Mouse (Mus musculus): ENCODE results near the gene Socs5. TPM values are rescaled to one million over a fixed set of nuclear protein-coding genes. Genes with fewer than 3 reads are reported as not detected.

The Socs5 gene
- total and polyA plus RNA-seq, 2 experiments = 2.9 to 4.8 TPM

- H3K27ac ChIP-seq (replicated peaks; ENCODE audit: insufficient read depth, low read depth, low read length) = no peak overlapping the region
These were observed 62.9 kb downstream of the Socs5 start for GRCm38 (mm10) chr17:87170364-87170763.

DNA sequence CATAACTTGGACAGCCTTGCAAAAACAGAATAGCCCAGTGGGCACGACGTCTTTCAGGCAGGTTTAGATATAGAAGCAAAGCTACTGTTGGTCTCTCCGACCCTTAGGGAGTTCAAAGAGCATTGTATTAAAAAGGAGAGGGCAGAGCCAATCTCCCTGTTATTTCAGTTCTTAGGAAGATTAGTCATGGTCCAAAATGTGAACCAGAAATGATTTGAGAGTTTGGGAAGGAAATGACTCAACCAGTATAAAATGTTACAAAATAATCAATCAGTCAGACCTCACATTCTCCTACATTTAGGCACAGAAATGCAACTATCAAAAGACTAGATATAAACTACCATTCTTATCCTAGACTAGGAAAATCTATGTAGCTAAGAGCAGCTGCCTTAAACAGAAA, 64.6 kb downstream of the Socs5 start:
- Histone ChIP-seq H3K4me1 (ENCODE audit: control insufficient read depth, insufficient read depth, low read length) (no peaks in the 10 kb centered on the region), H3K27me3 (ENCODE audit: control insufficient read depth, insufficient read depth, low read length) (no peaks in the 10 kb centered on the region), H3K79me2 (ENCODE audit: control insufficient read depth, insufficient read depth, low read length) (no peaks in the 10 kb centered on the region), H3K27ac (replicated peaks; ENCODE audit: insufficient read depth, low read depth, low read length) (no peak overlapping the region), H3K9ac (ENCODE audit: low read depth, low read length) (no peak overlapping the region), H3K4me3 (ENCODE audit: insufficient read depth, low read depth, low read length) (no peak overlapping the region), H3K36me3 (ENCODE audit: control insufficient read depth, insufficient read depth, low read length) (no peaks in the 10 kb centered on the region)
- no peak for TF ChIP-seq POLR2A (IDR thresholded peaks at IDR 0.05; ENCODE audit: extremely low read depth, insufficient read depth, low read length)
- no peak for TF ChIP-seq CTCF (IDR thresholded peaks at IDR 0.05; ENCODE audit: low read depth, low read length)
- 79% methylated on average over 3 of the region's 3 CpGs for WGBS
- no peak for DNase-seq (ENCODE audit: extremely low read depth, low read depth, low spot score)

More at GRCm38 (mm10) chr17:87170364-87170763, 62.9 kb downstream of the Socs5 start:
- TF ChIP-seq CTCF (IDR thresholded peaks at IDR 0.05; ENCODE audit: low read depth, low read length) (no peak), POLR2A (IDR thresholded peaks at IDR 0.05; ENCODE audit: extremely low read depth, insufficient read depth, low read length) (no peak)
- H3K79me2 ChIP-seq (ENCODE audit: control insufficient read depth, insufficient read depth, low read length) = no peaks in the 10 kb centered on the region
- no peak overlapping the region for H3K4me3 ChIP-seq (ENCODE audit: insufficient read depth, low read depth, low read length)
- no peak overlapping the region for H3K9ac ChIP-seq (ENCODE audit: low read depth, low read length)
- no peaks in the 10 kb centered on the region for H3K36me3 ChIP-seq (ENCODE audit: control insufficient read depth, insufficient read depth, low read length)
- 42% methylated on average over 5 of the region's 5 CpGs for WGBS
- no peak for DNase-seq (ENCODE audit: extremely low read depth, low read depth, low spot score)
- no peaks in the 10 kb centered on the region for H3K27me3 ChIP-seq (ENCODE audit: control insufficient read depth, insufficient read depth, low read length)
- no peaks in the 10 kb centered on the region for H3K4me1 ChIP-seq (ENCODE audit: control insufficient read depth, insufficient read depth, low read length)

DNA sequence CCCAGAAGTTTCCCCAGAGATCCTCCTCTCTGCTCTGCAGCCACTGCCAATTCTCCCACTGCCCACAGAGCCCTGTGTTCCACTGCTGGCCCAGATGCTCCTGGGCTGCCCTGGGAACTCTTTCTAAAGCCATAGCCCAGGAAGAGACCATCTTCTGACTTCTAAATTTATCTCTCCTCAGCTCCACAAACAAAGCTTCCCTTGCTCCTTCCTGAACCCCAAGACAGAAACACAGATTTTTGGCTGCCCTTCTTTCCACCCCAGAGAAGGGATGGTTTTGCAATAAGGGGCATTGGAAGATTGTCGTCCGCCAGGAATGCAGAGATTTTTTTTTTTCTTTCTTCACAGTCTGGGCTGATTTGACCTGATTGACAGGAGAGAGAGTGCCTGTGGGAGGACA, 66.5 kb downstream of the Socs5 start:
- TF ChIP-seq POLR2A (IDR thresholded peaks at IDR 0.05; ENCODE audit: extremely low read depth, insufficient read depth, low read length) (no peak), CTCF (IDR thresholded peaks at IDR 0.05; ENCODE audit: low read depth, low read length) (no peak)
- Histone ChIP-seq H3K4me3 (ENCODE audit: insufficient read depth, low read depth, low read length) (no peak overlapping the region), H3K9ac (ENCODE audit: low read depth, low read length) (no peak overlapping the region), H3K4me1 (ENCODE audit: control insufficient read depth, insufficient read depth, low read length) (no peaks in the 10 kb centered on the region), H3K79me2 (ENCODE audit: control insufficient read depth, insufficient read depth, low read length) (no peaks in the 10 kb centered on the region), H3K27ac (replicated peaks; ENCODE audit: insufficient read depth, low read depth, low read length) (no peak overlapping the region), H3K27me3 (ENCODE audit: control insufficient read depth, insufficient read depth, low read length) (no peaks in the 10 kb centered on the region), H3K36me3 (ENCODE audit: control insufficient read depth, insufficient read depth, low read length) (no peaks in the 10 kb centered on the region)
- DNase-seq (ENCODE audit: extremely low read depth, low read depth, low spot score) = peak; percentile 14
- WGBS = 80% methylated on average over 2 of the region's 2 CpGs

DNA sequence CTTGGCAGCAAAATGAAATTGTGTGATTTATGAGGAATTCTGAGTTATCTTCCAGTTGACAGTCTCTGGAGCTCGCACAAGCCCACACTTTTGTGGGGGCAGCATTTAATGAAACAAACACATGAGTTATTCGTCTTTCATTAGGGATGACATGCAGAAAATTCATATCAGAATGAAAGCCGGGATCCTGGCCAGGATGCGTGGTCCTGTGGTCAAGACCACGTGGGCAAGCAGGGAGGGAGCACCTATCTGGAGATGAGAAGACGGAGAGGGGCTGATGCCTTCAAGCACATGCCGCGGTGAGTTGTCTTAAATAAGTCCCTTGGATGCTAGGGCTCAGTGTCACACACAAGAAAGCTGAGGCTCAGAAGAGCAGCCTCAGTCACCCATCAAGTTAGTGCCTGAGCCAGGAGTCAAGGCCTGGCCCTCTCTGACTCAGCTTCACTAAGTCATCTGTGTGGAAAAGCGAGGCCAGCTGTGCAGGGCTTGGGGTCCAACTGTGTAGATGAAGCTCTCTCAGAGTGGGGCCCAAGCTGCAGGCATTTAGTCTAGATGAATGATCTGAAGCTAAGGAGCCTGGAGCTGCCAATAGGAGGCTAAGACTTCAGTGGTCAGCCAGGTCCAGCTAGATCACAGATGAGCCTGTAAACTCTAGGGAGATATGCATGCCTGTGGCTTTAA, 67.3 kb downstream of the Socs5 start:
- Histone ChIP-seq H3K4me3 (ENCODE audit: insufficient read depth, low read depth, low read length) (no peak overlapping the region), H3K27me3 (ENCODE audit: control insufficient read depth, insufficient read depth, low read length) (no peaks in the 10 kb centered on the region), H3K36me3 (ENCODE audit: control insufficient read depth, insufficient read depth, low read length) (no peaks in the 10 kb centered on the region), H3K9ac (ENCODE audit: low read depth, low read length) (no peak overlapping the region), H3K27ac (replicated peaks; ENCODE audit: insufficient read depth, low read depth, low read length) (peak overlapping the region; percentile 36; the same call in 1 of the 2 replicates), H3K79me2 (ENCODE audit: control insufficient read depth, insufficient read depth, low read length) (no peaks in the 10 kb centered on the region), H3K4me1 (ENCODE audit: control insufficient read depth, insufficient read depth, low read length) (no peaks in the 10 kb centered on the region)
- 87% methylated on average over 9 of the region's 9 CpGs for WGBS
- no peak for TF ChIP-seq POLR2A (IDR thresholded peaks at IDR 0.05; ENCODE audit: extremely low read depth, insufficient read depth, low read length)
- peak; percentile 7 for DNase-seq (ENCODE audit: extremely low read depth, low read depth, low spot score)

- Histone ChIP-seq H3K4me1 (ENCODE audit: control insufficient read depth, insufficient read depth, low read length) (no peaks in the 10 kb centered on the region), H3K9ac (ENCODE audit: low read depth, low read length) (no peak overlapping the region), H3K27me3 (ENCODE audit: control insufficient read depth, insufficient read depth, low read length) (no peaks in the 10 kb centered on the region), H3K27ac (replicated peaks; ENCODE audit: insufficient read depth, low read depth, low read length) (peak overlapping the region; percentile 24), H3K36me3 (ENCODE audit: control insufficient read depth, insufficient read depth, low read length) (no peaks in the 10 kb centered on the region), H3K4me3 (ENCODE audit: insufficient read depth, low read depth, low read length) (no peak overlapping the region), H3K79me2 (ENCODE audit: control insufficient read depth, insufficient read depth, low read length) (no peaks in the 10 kb centered on the region)
- TF ChIP-seq CTCF (IDR thresholded peaks at IDR 0.05; ENCODE audit: low read depth, low read length) = no peak
- no peak for TF ChIP-seq POLR2A (IDR thresholded peaks at IDR 0.05; ENCODE audit: extremely low read depth, insufficient read depth, low read length)
- 56% methylated on average over 17 of the region's 17 CpGs for WGBS
- peak; percentile 12 for DNase-seq (ENCODE audit: extremely low read depth, low read depth, low spot score)
These were observed 68.9 kb downstream of the Socs5 start for GRCm38 (mm10) chr17:87176066-87177012.
